Mouse (Mus musculus): ENCODE measurements around the gene Sox12.

Sox12 gene

DNA sequence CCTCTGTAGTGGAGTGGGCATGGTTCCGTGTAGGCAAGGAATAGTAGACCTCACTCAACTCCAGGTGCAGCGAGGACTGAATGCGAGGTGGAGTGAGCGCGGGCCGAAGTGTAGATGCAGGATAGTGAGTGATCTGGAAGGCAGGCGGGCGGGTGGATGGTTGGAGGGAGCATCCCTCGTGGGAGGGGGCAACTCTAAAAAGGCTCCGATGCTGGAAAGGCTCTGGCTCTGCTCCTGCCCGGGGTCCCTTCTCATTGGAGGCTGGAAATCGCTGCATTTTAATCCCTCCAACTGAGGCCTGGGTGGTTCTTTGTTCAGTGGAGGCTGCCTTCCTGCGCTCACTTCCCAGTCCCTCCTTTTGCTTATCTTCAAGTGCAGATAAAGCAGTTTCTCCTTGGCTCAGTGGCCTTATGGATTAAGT is 1.3 kb upstream of the Sox12 start:
- no peak for DNase-seq

DNA sequence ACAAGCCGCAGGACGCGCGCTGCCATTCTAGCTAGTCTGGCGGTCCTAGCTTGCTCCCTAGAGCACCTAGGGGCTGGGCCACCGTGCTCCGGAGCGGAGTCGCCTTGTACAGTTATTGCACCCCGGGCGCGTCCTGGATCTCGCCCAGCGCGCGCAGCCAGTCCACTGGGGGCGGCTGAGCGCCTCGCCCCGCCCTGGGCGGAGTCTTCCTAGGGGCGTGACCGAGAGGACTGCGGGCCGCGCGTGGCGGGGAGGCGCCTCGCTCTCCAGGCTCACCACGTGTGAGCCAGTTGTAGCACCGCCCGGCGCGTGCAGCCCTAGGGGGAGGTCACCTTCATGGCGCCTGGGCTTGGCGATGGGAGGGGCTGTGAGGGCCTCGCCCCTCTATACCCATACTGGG is 828 bp upstream of the Sox12 start:
- peak; percentile 96 to 98 for DNase-seq

DNA sequence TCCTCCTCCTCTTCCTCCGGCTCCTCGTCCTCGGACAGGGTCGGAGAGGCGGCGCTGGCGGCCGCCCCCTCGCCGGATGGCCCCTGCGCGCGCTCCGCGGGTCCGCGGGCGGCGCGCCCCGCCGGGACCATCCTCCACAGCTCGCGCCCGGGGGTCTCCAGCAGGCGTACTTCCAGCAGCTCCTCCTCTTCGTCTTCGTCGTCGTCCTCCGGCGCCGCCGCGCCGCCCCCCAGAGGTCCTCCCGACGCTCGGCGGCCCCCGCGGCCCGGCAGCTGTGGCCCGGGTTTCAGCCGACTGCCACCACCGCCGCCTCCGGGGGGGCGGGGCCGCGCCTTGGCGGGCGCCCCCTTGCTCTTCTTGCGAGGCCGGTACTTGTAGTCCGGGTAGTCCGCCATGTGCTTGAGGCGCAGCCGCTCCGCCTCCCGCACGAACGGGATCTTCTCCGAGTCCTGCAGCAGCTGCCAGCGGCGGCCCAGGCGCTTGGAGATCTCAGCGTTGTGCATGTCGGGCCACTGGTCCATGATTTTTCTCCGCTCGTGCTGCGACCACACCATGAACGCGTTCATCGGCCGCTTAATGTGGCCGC is 766 bp downstream of the Sox12 start:
- peak; percentile 84 to 93 for DNase-seq

DNA sequence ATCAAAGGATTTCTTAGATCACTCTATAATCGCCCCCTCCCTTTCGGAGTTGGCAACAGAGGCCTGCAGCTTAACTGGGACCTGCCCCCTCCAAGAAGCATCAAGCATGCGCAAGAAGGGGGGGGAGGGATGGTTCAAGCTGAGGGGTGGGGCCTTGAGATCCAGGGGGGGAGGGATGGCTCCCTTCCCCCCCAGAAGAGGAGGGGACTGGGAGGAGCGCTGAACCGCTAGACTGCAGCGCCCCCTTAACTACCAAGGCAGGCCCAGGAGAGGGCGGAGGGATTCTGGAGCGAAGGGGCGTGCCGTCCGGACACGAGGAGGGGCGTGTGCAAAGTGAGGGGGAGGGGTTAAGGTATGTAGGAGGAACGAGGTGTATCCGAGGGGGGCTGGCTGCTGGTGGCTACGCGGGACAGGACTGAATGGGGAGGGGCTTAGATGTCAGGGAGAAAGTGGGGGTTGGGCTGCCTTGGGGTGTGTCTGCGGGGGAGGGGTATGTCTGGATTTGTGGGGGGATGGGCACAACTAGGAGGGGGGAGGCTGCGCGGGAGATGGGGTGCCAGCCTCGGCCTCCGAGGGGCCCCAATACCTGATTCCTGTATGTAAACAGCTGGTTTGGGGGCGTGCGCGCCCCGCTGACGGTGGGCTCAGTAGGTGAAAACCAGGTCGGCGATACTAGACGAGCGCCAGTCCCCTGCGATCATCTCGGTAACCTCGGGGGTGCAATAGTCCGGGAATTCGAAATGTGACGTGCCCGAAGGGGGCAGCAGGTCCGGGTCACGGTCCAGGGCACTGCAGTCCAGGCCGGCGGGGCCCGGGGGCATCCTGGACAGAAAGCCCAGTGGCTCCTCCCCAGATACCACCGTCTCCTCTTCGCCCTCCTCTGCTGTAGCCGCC is 1.5 kb downstream of the Sox12 start:
- peak; percentile 93 to 96 for DNase-seq

DNA sequence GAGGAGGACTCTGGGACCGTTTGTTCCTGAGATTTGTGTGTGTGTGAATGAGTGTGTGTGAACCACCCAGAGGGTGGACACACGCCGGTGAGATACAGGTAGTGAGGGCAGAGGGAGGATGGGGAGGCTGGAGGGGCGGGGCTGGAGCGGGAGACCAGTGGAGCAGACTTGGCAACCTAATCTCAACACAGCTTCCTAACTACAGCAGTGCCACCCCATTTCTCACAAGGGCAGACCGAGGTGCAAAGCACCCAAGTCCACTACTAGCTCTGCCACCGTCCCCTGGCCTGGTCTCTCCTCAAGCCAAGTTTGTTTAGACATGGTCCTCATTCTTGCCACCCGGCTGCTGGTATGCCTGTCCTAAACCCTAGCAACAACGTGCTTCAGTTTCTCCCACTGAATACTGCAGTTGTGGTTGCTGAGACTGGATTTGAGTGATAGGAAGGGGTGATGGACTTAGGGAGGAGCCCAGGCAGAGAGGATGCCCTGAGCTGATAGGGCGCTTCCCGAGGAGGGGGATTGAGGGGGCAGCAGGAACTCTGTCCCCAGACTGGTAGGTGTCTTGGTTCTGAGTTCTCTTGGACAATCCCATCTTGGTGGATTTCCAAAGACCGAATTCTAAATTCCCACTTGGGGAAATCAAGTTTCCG is 2.5 kb downstream of the Sox12 start:
- DNase-seq: peak in 1 of 2 experiments; percentile 49

DNA sequence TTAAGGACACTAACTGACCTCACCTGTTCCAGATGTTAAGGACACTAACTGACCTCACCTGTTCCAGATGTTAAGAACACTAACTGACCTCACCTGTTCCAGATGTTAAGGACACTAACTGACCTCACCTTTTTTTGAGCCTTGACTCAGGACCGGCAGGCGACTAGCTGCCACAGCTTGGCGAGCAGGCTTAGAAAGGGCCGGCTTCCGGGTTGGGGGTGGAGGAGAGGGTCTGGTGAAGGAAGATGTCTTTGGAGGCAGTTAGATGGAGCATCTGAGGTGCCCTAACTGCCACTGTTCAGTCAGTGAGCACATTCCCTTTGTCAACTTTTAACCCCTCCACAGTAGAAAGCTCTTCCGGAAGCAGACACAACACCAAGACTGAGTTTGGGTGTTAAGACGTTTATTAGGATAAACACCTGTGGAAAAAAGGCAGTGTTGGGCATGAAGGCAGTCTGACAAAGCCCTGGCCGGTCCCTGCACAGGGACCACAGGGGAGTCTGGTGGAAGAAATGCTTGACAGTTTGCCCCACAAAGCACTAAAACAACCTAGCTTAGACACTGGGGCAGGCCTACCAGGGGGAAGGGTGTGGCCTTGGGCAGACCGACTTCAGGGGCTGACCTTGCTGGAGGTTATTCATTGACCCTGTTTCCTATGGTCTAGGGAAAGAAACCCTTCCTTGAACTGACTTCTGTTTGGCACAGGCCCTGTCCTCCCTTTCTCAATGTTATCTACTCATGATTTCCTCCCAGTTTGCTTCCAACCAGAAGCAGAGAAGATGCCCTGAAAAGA is 4.4 kb downstream of the Sox12 start:
- peak in 1 of 2 experiments; percentile 25 for DNase-seq

DNA sequence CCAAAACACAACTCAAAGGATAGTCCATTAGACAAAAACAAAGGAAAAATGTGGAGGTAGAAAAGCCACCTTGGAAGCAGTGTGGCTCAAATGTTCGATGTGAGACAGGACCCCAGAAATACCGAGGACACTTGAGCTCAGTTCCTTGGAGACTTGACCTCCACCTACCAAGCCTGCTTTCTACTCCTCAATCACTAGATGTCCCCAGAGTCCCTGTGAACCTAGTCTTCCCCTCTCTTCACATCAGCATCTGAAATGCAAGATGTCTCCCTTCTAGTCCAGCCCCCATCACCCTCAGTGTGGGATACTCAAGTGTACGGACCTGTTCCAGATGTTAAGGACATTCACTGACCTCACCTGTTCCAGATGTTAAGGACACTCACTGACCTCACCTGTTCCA is 5.1 kb downstream of the Sox12 start:
- peak in 1 of 2 experiments; percentile 63 for DNase-seq

DNA sequence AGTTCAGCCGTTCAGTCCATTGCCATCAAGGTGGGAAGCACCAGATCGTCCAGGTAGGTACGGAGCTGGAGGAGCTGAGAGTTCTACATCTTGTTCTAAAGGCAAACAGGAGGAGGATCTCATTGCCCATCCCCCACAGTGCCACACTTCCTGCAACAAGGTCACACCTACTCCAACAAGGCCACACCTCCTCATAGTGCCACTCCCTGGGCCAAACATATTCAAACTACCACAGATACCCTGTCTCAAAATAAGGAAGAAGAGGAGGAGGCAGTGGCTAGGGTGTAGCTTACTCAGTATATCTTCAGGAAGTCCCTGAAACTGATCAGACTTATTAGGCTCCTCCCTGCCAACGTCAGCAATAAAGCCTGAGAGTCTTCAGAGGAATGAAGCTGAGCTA is 13.7 kb downstream of the Sox12 start:
- no peak for DNase-seq

DNA sequence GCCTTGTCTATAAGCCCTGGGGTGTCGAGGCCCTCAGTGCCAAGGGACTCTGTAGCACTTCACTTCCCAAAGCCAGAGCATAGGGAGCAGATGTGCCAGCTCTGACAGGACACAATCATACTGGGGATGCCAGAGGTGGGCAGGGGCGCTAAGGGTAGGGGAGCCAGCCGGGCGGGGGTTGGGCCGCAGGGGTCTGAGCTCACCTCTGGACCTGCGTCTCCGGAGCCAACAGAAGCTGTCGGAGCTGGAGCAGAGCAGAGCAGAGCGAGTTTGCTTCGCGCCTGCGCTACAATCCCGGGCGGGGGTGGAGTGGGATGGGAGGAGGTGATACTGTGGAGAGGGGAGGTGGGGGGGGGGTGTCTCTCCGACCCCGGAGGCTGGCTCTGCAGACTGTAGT is 21.5 kb downstream of the Sox12 start, which contains the start of gene Nrsn2:
Gene Nrsn2 (minus strand): TSS at position 294 of the 397 bp plus-strand sequence.
- no peak for DNase-seq

DNA sequence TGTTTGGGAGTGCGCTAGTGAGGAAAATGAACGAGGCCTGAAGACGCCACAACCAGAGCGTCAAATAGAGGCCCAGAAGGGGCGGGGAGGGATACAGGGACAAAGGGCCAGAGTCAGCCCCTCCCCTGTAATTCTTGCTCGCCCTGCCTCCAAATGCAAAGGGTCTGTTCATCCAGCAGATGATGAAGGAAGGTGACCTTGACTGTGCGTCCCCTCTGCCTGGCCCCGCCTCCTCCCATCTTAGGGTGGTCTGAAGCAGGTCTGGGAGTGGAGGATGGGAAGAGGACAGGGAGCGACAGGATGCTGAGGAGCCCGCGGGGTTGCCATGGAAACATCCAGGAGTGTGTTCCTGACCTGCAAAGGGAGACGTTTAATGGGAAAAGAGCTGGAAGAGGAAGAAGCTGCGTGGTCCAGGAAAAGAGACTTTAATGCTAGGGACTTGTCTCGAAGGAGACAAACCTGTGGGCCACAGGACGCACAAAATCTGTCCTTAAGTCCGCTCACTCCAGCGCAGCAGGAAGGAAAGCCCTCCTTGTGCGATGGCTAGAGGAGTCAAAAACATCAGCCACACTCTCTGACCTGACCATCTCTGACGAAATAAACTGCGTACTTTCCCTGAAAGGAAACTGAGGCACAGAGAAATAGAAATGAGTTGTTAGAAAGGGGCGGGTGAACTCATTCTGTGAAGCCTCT is 22.1 kb downstream of the Sox12 start:
- no peak for DNase-seq

DNA sequence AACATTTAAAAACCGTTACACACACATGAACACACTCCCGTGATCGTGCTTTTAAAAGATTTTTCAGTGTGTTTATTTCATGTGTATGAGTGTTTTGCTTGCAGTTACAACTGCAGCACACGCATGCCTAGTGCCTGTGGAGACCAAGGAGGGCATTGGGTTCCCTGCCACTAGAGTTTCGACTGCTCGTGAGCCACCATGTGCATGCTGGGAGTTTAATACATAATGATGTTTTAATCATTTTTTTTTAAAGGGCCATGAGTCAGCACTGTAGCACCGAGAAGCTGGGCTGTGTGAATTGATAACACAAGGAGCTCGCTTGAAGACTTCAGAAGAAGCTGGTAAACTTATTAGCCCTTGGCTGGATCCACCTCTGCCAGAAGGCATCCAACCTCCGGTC is 24.3 kb downstream of the Sox12 start:
- no peak for DNase-seq

DNA sequence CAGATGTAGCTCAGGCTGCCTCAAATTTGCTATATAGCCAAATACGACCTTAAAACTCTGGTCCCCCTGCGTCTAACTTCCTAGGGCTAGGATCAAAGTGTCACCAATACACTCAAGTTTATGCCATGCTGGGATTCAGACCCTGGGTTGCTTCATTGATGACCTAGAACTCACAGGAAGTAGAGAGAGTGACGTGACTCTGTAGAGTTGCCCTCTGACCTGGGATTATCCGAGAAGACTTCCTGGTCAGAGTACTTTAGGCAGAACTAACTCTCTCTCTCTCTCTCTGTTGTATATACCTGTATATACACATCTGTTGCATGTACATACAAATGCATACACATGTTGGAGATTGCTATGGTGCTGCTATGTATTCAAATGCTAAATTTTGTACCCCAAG is 25.2 kb downstream of the Sox12 start:
- no peak for DNase-seq

DNA sequence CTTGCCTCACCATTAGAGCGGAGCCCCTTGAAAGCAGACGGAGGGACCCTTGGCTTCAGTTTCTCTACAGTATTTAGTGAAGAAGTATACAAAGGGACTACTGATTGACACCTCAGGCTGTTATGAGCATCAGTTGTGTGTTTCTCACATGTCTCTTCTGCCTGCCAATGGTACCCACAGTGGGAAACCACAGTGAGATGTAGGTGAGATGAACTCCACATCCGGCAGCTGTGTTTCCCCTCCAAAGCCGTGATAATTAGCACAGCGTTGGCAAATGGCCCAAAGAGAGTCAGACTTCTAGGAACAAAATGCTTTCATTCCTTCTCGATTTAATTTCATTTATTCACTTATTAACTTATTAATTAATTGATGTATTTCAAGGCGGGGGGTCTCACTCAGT is 25.8 kb downstream of the Sox12 start:
- DNase-seq: no peak

DNA sequence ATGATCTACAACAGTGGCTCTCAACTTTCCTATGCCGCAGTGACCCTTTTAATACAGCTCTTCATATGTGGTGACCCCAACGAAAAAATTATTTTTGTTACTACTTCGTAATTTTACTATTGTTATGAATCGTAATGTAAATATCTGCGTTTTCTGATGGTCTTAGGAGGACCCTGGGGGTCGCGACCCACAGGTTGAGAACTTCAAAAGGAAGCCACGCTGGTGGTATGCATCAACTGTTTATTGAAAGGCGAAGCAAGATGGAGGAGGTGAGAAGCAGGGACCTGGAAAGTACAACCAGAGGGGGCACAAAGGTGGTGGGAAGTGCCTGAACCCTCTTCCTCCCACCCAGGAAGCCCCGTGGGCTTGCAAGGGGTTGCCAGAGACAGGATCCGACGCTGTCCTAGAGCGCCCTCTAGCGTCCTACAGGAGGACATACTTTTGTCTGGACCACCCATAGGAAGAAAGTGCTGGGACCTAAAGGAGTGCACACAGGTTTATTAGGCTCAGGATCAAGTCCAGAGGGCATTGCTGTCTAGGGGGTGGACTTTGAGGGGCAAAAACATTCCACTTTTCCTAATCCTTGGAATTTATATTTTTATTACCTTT is 29.2 kb downstream of the Sox12 start:
- DNase-seq: peak; percentile 63 to 74

DNA sequence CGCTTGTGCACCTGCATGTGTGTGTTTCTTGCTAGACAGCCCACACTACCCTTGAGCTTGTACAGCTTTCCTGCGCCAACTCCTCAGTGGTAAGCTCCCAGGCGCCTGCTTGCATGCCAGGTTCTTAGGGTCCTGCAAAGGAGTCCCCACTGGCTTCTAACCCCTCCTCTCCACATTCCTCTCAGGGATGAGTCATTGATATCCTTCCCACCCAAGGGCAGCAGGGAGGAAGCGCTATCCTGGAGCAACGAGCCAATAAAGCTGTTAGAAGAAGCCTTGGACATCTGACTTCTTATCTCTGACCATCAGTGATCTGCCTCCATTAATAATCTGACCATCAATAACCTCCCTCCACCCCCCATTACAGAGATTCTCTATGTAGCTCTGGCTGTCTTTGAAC is 29.9 kb downstream of the Sox12 start:
- no peak for DNase-seq

DNA sequence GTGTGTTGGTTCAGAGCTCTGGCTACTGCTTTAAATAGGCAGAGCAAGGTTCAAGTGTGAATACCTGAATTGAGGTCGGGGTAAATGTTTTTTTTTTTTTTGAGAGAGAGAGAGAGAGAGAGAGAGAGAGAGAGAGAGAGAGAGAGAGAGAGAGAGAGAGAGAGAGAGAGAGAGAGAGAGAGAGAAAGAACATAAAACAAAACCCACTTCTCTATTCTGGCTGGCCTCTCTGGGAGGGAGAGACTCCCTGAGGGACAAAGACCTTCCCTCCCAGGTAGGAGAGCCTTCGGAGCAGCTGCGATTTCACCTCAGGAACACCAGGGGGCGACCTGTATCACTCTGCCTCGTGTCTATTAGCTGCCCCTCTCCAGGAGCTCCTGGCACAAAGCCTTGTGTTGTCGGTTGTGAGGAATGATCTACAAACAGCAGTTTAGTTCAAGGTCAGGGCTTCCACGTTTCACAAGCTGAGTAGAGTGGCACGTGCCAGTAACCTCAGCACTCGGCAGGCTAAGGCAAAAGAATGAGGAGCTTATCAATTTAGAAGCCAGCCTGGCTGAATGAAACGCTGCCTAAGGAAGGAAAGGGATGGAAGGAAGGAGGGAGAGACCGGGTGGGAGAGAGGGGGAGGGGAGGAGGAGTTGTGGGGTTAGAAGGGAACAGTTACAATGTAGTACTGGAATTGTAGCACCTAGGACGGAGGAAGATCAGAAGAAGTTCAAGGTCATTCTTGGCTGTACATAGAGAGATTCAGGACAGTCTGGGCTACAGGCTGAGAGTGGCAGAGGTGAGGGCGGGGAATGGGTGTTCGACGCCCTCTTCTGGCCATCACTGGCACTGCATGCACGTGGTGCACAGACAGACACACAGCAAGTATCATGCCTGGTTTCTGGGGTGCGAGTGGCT is 34.4 kb downstream of the Sox12 start:
- peak; percentile 80 to 87 for DNase-seq

DNA sequence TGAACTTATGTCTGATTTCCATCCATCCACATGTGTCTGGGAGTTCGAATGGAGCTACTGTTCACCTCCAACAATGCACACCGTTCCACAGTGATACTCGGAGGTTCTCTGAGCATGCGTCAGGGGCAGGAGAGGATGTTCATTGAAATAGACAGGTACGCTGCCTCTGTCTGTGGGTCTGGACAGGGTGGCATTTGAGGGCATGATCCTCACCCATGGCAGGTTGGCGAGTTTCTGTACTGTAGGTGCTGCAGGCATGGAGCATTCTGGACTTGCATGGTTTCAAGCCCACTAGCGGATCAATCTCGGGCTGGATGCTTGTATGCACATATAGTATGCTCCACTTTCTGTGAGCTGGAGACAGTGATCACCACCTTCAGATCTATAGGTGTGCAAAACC is 36.7 kb downstream of the Sox12 start:
- no peak for DNase-seq

DNA sequence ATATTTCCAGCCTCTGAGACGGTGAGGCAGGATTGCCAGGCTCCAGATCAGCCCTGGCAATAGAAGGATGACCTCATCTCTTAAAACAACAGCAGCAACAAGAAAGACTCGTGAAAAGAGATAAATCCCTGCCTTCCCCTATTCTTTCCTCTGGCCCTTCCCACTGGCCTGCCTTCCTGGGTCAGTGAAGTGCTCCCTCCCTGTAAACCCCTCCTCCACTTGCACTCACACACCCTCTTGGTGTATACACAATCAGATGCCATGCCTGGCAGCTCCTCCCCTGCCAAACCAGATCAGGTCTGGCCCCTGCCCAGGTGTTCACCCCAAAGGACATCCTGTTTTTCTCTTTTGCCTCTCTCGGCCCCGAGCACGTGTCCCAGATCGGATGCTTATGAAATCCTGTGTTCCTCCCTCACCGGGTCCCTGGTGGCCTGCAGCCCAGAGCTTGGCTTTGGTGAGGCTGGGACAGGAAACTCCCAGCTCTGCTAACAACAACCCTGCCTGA is 37.5 kb downstream of the Sox12 start:
- peak; percentile 44 to 67 for DNase-seq

DNA sequence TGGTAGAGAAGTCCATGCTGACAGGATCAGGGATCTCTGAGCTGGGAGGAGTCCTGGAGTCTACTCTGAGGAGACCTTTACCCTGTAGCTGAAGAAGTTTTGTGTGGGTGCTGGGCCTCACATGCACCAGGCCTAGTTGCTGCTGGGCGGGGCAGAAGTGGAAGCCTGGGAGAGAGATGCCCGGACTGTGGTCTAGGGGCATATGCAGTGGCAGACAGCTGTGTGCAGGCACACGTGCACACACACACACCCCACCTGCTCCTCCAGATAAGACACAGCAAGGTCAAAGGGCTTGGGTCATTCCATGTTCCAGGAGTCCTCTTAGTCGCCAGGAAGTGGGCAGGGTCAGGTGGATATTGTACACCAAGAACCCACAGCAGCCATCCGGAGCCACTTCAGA is 38.2 kb downstream of the Sox12 start:
- DNase-seq: peak in 1 of 2 experiments; percentile 46

DNA sequence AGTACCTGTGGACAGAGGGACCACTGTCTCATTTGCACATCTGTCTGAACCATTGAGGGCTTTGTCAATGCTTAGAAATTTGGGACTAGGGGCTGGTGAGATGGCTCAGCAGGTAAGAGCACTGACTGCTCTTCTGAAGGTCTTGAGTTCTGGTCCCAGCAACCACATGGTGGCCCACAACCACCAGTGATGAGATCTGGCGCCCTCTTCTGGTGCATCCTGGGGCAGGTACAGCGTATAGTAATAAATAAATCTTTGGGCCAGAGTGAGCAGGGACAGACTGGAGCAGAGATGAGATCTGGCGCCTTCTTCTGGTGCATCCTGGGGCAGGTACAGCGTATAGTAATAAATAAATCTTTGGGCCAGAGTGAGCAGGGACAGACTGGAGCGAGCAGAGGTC is 38.9 kb downstream of the Sox12 start:
- peak in 1 of 2 experiments; percentile 32 for DNase-seq

DNA sequence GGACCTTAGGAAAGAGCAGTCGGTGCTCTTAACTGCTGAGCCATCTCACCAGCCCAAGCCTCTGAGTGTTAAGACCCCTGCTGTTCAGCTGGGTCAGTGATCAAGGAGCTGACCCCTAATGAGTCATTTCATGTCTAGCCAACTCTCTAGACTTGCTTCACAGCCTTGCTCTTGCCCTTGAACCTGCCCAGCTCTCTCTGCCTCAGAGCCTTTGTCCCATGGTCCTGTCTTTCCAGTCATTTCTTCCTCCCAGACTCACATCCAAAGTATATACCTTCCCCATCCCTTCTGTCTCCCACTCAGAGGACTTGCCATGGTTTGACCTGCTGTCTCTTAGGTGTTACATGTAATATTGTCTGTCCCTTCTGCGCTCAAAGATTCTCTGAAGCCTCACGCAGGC is 40.6 kb downstream of the Sox12 start:
- DNase-seq: no peak

All from kidney, postnatal 4 days (tissue).